Mouse (Mus musculus) kidney, adult 9 months (tissue): ENCODE measurements at regions not wholly inside any gene's neighbourhood (a gene's known extent, or its start where the extent isn't known, plus 50 kb on each side); places are given as distances from the start of the nearest gene placed in this dataset.

Experiments used
- DNase-seq: peaks from one replicate; pipeline ENCODE4 v3.0.0; 2022

DNA sequence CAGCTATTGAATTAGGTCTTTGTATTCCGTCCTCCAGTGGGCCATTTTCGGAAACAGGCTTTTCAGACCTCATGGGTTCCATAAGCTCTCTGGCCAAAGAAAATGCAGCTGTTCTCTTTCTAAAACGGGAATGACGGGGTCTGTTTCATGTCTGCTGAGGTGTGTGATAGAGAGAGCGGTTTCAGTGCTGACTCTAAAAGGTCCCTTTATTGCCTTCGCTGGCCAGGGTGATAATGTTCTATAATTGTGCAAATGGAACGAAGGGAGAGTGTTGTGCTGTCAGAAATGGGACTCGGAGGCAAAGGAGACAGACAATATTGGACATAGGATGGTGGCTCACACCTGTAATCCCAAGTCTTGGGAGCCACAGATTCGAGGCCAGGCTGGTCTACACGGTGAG is 53.5 kb upstream of the Osbpl8 start:
- no peak for DNase-seq

DNA sequence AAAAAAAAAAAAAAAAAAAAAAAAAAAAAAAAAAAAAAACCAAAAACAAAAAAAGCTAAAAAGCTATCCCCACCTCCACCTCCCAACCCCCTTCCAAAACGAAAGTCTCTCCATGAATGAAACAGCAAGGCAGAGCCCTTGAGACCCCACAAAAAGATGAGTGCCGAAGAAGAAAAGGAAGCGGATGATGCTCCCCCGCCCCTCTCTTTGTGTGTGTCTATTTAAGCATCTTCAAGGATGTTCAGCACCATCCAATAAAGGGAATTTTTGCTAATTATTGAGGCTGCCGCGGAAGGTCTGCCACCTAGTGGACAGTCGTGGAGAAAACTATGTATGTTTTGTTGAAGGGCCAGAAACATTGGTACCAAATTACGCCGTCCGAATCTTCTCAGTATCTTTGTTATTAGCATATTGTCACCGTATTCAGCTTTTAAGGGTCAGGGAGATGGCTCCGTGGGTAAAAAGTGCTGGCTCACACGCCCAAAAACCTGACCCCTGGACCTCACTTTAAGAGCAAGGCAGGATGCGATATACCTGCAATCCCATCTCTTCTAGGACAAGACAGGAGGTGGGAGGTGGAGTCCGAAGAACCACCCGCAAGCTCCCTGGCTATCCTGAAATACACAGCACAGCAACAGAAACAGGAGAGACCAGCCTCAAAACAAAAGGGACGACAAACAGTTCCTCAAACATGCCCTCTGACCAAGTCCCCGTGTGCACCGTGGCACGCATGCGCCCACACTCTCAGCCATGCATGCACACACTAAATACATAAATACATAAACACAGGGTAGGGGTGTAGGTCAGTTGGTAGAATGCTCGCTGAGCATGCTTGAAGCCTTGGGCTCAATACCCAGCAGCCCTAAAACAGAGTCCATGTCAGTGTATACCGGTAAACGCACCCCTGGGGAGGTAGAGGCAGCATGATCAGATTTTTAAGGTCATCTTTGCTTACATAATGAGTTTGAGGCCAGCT is 55.6 kb upstream of the Osbpl8 start:
- peak; percentile 72 for DNase-seq

DNA sequence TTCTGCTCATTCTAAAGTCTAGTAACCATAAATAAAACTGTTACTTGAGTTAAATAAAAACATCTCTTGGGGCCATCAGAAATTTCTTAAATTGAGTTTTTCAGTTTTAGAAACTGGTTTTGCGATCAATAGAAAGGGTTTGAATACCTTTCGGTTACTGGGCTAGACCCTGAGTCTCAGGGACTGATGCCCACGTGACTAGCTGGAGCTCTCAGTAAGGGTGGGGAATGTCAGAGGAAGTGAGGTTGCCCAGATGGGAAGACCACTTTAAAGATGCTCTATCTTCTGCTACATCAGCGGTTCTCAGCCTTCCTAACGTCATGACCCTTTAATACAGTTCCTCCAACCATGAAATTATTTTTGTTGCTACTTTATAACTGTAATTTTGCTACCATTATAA is 56.7 kb upstream of the Osbpl8 start:
- no peak for DNase-seq

DNA sequence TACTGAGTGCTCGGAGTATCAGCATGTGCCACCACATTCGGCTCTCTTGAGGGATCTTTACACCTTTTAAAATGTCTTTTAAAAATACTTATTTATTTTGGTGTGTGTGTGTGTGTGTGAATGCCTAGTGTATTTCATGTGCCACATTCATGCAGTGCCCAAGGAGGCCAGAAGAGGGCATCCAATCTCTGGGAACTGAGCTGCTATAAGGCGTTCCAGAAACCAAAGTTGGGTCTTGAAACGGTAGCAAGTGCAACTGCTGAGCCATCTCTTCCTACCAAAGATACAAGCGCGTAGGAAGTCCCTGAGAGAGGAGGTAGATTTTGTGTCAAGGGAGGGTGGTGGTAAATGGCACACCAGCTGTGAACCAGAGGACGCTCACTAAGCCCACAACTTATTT is 57.2 kb upstream of the Osbpl8 start:
- DNase-seq = peak; percentile 88

DNA sequence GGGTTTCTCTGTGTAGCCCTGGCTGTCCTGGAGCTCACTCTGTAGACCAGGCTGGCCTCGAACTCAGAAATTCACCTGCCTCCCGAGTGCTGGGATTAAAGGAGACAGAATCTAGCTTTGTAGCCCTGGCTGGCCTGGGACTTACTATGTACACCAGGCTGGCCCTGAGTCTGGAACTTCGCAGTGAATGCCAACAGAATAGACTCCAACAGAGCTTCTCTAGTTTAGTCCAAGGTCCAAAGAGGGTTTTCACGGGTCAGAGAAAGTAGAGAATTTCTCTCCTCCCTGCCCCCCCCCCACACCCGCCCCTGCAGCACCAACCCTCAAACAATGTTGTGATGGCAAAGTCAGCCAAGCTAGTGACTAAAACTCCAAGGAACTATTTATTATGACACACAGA is 58.1 kb upstream of the Osbpl8 start:
- DNase-seq = peak; percentile 86

DNA sequence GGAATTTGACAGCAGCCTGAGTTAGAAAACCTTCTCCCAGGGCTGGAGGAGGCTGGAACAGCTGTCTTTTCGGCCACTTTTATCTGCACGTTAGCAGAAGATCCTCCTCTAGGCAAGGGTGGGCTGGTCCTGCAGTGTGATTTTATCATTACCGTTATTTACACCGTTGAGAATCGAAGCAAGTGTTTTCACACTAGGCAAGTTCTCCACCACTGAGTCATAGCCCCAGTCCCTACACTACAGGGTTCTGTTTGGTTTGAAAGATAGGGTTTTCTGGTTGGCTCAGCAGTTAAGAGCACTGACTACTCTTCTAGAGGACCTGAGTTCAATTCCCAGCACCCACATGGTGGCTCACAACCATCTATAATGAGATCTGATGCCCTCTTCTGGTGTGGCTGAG is 58.9 kb upstream of the Osbpl8 start:
- DNase-seq = no peak

DNA sequence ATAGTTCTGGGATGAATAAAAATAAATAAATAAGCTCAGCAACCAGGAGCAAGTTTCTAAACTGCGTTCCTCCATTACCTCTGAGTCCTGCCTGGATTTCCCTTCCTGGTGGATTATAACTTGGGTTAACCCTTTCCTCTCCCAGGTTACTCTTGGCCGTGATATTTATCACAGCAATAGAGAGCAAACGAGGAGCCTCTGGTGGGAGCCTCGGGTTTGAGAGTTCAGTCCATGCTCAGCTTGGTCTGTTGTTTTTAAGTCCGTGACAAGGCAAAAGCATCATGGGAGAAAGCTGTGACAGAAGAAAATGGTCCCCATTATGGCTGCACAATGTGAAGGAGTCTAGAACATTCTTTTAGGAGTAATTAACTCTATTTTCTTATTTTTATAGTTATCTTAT is 61.0 kb upstream of the Osbpl8 start:
- DNase-seq = no peak

DNA sequence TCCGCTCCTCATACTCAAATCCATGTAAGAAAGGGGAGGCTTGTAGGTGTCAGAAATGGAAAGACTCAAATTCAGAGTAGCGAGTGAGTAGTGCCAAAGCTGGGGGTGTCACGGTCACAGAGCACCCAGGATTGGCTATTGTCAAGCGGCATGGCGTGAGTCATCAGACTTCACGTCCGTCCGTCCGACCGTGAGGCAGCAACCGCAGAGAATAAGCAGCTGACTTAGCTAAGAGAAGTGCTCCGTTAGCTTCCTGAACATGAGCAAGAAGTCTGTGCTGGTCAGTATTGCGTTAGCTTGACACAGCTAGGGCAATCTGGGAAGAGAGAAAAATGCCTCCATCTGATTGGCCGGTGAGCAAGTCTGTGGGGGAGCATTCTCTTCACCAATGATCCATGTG is 61.5 kb upstream of the Osbpl8 start:
- peak; percentile 35 for DNase-seq

DNA sequence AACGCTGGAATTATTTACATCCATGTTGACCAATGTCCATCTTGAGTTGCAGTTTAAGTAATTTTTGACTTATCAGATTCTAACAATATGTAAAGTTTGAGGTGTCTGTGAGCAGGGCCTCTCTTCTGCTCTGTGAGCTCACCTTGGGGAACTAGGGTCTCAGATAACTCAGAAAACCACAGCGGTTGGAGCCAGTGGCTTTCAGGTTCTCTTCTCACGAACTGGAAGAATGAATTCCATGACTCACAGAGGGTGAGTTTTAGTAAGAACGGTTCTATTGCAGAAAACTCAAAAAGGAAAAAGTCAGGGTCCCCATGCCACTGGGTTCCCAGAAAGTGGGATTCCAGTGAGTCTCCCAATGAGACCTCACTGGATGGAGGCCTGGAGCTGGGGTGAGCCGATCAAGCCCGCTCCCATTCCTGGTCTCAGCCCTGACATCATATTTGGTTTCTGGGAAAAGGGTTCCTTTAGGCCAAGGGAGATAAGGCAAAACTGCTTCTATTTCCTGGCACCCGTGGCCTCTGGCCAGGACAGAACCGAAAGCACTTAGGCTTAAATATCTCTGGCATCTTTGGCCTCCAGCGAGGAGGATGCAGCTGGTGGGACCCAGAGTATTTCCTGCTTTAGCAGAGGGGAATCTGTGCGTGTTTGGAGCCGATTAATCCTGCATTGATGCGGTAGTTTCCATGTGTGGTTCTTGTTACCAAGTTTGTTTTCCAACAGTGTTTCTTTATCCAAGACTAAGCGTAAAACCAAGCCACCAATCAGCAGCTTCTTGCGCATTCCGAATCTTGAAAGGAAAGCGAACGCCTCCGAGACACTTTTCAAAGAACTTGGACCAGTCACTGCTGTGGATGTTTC is 62.4 kb upstream of the Osbpl8 start:
- DNase-seq = peak; percentile 74

DNA sequence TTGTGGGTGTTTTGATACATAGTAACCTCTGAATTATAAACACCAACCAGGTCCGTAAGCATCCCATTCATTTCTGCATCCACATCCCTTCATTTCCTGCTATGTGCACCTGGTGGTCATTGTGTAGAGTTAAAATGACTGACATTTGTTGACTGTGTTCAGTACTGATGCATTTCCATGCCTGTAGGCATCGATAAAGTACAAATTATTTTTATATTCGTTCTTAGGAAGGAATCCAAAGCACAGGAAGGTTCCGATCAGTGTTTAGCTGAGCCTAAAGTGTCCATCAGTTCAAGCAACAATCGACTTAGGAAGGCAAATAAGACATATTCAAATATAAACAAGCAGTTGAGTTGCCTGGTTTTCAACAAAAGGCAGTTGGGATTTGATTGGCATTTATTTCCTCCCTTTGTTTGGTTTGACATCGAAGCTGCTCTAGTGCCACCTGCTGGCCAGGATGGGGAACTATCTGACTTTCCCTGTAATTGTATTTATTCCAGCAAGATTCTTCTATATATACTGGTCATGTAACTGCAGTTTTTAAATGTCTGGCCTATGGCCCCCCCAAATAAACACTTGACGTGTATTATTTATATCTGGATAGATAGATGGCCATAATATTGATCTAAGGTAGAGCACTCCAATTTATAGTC is 64.6 kb upstream of the Osbpl8 start:
- peak; percentile 79 for DNase-seq

DNA sequence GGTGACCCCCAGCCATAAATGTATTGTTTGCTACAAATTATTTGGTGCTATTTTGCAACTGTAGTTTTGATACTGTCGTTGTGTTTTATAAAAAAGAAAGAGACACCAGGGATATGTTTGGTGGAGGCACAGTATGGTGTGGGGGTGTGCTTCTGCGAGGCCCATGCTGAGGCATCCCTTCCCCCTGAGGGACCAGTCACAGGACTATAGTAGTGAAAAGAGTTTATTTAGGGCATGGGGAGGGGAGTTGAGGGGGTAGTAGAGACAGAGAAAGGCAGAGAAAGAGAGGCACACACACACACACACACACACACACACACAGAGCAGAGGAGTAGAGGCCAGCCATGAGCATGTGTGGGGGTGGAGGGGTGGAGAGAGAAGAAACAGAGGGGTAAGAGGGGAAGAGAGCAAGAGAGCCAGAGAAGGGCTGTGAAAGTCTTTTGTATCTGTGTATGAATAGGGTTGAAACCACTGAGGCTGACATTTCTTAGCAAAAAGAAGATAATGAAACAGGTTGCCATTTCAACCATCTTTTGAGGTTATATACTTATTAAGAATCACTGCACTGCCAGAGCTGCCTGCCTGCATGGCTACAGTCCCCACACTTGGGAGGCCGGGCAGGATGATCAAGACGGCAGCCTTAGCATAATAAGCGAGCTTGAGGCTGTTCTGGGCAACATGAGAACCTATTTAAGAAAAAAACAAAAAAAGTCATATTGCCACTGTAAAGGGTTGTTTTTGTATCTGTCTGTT is 65.3 kb upstream of the Osbpl8 start:
- DNase-seq = no peak

DNA sequence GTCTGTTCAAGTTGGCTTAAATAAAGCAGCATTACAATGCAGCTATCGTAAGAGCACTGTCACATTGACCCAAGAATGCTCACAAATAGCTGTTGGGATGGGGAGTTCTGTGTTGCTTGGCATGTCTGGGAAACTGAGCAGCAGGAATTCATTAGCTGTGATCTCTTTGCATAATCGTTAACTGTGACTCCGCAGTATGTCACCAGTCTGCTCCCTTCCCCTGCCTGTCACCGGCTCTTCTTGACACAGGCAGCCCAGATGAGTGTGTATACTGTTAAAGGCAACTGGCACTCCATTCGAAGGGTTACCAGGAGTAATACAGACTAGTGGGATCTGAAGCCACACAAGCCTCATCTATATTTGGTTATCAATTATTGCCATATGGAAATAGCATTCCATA is 67.3 kb upstream of the Osbpl8 start:
- DNase-seq = no peak

DNA sequence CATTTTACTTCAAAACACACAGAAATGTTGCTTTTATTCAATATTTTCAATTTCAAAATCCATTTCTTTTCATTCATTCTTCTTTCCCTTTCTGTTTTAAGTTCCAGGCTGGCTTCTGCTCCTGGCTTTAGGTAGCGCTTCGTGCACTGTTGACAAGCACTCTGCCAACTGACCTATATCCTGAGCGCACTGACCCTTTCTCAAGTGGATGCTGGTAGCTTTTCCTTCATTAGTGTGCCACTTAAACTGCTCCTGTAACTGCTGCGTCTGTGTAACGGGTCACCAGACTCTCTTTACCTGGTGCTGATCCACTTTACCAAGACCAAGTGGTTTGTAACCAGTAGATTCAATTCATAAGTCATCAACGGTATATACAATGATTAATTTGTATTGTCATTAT is 67.7 kb upstream of the Osbpl8 start:
- no peak for DNase-seq

DNA sequence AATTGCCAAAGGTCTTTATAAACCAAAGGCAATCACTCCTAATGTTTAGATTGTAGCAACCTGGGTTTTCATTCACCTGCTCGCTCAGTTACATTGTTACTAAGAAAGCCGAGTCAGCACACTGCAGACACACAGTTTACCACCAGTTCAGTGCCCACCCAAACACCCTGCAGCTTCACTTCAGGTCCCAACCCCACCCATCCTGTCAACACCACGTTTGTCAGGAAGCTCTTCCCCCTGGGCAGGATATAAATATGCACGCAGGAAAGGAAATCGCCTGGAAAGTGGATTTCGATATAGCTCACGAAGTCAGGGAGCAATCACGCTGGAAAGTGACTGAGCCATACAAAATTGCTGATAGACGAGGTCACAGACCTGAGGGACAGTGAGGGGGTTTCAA is 70.1 kb upstream of the Osbpl8 start:
- DNase-seq = peak; percentile 30

DNA sequence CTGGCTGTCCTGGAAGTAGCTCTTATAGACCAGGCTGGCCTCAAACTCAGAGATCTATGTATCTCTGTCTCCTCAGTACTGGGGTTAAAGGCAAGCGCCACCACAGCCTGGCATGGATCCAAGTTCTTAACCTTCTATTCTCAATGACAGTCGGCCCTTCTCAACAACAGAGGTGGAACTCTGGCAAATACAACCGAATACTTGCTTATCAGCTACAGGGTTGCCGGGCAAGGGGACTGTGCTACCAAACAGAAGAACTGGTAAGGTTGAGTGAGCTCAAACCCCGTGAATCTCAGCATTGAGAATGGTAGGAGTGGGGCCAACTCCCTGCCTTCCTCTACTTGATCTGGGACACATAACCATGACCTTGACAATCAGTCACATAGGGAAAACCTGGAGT is 75.2 kb upstream of the Osbpl8 start:
- no peak for DNase-seq

DNA sequence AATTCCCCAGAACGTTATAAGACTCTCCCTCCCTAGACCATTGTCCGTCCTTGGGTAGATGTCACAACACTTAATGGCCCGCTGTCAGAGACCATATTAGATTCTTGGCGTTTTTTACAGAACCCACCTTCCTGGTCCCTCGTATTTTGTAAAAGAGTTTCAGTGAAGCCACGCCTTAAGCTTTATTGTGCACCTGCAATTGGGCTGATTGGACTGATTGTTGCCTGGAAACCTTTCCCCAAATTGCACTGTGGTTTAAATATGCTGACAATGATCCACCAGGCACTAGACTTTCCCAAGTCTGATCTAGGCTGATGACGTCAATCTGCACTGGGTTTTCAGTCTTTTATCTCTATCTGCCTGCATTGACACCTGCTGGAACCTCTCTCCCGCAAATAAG is 75.6 kb upstream of the Zdhhc17 start:
- DNase-seq = no peak

DNA sequence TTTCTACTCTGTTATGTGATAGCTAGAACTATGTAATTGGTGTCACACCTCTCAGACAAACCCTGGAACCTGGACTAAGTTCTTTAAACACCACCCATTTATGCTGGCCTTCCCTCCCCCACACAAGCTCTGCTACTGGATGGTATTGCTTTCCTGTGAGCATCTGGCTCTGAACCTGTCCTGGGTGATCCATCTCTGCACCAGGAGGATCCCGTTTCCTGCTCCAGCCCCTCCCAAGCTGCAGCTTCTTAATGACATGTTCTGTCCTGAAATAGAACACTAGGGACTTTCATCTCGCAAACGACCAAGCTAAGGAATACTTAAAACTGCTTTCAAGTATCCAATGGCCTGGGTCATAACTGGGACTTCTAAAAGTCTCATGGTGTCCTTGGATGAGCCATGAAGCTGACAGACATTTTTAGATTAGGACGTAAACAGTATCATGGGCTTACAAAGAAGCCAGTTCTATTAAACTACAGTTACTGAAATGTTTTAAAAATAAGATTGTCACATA is 74.4 kb upstream of the Zdhhc17 start:
- peak; percentile 32 for DNase-seq

DNA sequence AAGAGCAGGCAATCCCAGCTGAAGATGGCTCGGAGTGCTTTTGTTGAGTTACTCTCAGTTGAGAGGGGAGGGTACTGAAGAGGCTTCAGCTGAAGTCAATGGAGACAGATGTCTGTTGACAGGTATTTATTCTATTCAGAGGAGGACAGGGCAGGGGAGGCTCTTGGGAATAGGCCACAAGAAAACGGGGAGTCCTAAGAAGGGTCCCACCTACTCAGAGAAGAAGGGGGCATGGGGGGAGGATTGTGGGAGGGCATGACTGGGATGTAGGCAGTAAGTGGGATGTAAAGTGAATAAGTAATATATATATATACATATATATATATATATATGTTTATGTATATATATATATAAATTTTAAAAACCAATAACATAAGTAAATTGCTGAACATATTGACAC is 73.9 kb upstream of the Zdhhc17 start:
- no peak for DNase-seq

DNA sequence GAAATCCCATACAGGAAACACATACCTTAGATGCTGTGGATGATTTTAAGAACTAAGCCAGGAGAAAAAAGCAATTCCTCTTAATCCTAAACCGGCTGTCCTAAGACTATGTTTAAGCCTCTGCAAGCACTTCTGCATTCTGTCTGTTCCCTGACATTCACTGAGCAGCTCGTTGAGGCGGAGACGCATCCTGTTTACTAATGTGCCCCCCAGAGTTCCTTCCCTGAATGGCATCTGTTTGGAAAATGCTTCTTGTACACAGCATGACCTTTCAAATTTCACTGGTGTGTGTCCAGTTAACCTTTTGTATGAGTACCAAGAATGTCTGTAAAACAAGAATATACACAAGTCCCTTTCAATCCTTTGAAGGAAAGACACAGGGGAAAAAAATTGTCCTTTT is 73.4 kb upstream of the Zdhhc17 start:
- DNase-seq = peak; percentile 58

DNA sequence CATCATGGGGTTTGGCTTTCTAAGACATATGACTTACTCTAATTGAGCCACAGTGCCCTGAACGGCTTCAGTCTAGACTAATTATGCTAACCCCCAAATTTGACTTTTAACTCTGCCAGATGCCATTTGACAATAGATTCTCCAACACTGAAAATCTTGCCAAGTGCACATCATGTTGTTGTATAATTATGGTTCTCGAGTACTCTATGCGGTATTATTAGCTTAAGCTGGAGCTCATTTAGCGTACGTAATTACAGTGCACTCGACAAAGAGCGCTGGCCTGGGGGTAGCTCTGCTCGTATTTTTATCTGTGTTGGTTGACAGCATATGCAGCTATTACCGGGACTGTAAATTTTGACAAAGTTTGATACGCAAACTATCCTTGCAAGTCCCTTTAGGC is 70.4 kb upstream of the Zdhhc17 start:
- no peak for DNase-seq

DNA sequence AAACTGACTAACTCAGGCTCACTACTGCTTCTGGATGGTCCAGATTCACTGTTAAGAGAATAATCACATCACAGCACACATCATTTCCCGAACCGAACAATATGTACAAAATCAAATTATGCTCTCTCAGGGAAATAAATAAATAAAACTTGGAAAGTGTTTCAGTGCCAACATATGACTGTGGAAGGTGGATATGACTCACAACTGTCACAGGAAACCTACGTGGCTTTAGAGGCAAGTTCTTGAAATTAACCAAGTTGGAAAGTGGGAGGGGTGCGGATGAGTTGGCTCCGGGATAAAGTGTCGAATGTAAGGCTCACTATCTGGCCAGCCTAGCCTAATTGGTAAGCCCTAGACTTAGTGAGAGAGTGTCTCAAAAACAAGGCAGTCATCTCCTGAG is 69.1 kb upstream of the Zdhhc17 start:
- DNase-seq = no peak

DNA sequence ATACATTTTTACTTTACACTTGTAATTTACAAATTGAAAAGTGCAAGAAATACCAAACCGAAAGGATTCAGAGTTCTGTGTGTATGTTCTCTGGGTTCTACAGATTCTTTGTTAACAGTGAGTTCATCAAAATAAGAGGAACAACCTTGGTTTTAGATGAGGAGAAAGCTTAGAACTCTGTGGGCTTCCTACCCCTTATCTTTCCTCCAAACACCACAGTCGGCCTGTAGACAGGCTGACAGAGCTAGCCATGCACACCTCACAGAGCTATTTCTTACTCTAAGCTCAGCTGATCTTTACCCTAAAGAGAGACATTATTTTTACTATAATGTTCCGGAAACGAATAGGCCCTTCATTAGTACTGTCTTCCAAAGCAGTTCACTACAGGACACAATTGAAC is 67.7 kb upstream of the Zdhhc17 start:
- DNase-seq = no peak
